Mouse (Mus musculus): ENCODE measurements around the gene Zfp36. TPM values are rescaled to one million over a fixed set of nuclear protein-coding genes. Genes with fewer than 3 reads are reported as not detected.

Zfp36 gene
- polyA plus RNA-seq, 1 experiment from 2014 or later: 7.4 TPM

DNA sequence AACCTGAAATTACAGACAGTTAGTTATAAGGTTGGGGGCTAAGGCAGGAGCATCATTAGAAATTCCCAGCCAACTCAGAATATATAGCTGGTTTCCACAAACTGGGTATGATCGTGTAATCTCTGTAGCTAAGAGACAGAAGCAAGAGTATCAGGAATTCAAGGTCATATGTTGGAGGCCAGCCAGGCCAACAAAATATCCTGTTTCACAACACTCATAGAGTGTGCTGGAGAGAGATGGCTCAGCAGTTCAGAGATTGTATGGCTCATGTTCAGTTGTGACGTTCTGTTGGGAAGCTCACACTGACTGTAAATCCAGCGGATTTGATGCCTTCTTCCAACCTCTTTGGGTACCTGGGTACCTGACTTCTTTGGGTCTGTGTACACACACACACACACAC lies 32.3 kb downstream of the Zfp36 start:
- no peak for ATAC-seq
- no peak overlapping the region for H3K27ac ChIP-seq
- H3K9me3 ChIP-seq (replicated peaks): no peaks in the 10 kb centered on the region
- peaks cover 14% of the 10 kb centered on the region for H3K36me3 ChIP-seq
- H3K4me1 ChIP-seq: peaks cover 35% of the 10 kb centered on the region
- no peak overlapping the region for H3K4me3 ChIP-seq
- no peaks in the 10 kb centered on the region for H3K27me3 ChIP-seq (replicated peaks)
- WGBS (ENCODE audit: insufficient replicate concordance): 65% methylated on average over 3 of the region's 3 CpGs
- H3K4me2 ChIP-seq: no peak overlapping the region
- no peak overlapping the region for H3K9ac ChIP-seq

DNA sequence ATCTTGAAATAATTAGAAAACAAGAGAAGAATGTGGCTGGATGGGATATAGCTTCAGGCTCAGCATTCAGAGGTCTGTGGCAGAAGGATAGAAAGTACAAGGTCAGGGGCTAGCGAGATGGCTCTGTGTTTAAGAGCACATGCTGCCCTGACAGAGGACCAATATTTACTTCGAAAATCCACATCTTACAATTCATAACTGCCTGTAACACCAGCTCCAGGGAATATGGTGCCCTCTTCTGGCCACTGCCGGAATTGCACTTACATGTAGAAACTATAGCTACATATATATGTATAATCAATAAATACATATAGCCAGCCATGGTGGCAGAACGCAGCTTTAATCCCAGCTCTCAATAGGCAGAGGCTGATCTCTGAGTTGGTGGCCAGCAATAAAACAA lies 35.4 kb downstream of the Zfp36 start:
- no peaks in the 10 kb centered on the region for H3K9me3 ChIP-seq (replicated peaks)
- WGBS (ENCODE audit: insufficient replicate concordance): 11% methylated on average over 4 of the region's 4 CpGs
- no peak for ATAC-seq
- no peak overlapping the region for H3K4me3 ChIP-seq
- peak overlapping the region; percentile 31; the same call in 1 of the 2 replicates for H3K9ac ChIP-seq
- H3K36me3 ChIP-seq: no peaks in the 10 kb centered on the region
- H3K27ac ChIP-seq: no peak overlapping the region
- no peak overlapping the region for H3K4me2 ChIP-seq
- H3K4me1 ChIP-seq: peaks cover 31% of the 10 kb centered on the region
- H3K27me3 ChIP-seq (replicated peaks): no peaks in the 10 kb centered on the region

DNA sequence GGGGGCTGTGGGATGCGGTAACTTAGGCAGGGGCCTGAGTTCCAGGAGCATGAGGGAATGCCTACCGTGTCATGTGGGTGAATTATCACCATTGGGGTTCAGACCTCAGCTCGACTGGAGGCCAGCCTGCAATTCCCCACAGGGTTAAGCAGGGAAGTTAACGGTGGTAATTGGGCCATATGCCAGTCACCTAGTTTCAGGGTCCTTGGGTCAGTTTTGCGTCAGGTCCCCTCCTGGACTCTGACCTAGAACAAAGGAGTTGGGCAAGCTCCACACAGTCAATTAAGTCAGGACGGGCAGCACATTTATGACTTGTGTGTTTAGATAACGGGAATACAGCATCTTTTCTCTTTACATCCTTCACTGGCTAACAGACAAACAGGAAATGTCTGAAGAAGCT lies 38.7 kb downstream of the Zfp36 start:
- WGBS (ENCODE audit: insufficient replicate concordance): 49% methylated on average over 7 of the region's 7 CpGs

DNA sequence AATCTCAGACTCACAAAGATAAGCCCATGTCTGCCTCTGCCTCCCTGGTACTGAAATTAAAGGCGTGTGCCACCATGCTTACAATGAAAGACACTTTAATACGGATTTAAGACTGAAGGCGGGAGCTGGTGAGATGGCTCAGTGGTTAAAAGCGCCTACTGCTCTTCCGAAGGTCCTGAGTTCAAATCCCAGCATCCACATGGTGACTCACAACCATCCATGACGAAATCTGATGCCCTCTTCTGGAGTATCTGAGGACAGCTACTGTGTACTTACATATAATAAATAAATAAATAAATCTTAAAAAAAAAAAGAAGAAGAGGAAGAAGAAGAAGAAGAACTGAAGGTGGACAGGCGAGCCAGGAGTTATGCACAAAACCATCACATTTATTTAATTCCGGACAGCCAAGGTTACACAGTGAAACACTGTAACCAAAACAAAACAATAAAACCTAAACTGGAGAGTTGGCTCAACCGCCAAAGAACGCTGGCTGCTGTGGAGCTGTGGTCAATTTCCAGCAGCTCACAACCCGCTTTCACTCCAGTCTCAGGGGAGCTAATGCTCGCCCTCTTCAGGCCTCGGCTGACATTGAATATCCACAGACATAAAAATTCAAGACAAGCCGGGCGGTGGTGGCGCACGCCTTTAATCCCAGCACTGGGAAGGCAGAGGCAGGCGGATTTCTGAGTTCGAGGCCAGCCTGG lies 40.7 kb downstream of the Zfp36 start:
- Histone ChIP-seq H3K9me3 (replicated peaks) (no peaks in the 10 kb centered on the region), H3K9ac (peak overlapping the region; percentile 65; the same call in 1 of the 2 replicates), H3K4me3 (peak overlapping the region; percentile 96), H3K4me2 (peak overlapping the region; percentile 89), H3K4me1 (peaks cover 47% of the 10 kb centered on the region), H3K27ac (peak overlapping the region; percentile 91), H3K36me3 (peaks cover 23% of the 10 kb centered on the region), H3K27me3 (replicated peaks) (no peaks in the 10 kb centered on the region)
- ATAC-seq: no peak; the same call in 1 of the 2 replicates
- 42% methylated on average over 19 of the region's 19 CpGs for WGBS (ENCODE audit: insufficient replicate concordance)

More for the DNA sequence above, 38.7 kb downstream of the Zfp36 start:
- H3K4me3 ChIP-seq: no peak overlapping the region
- no peaks in the 10 kb centered on the region for H3K27me3 ChIP-seq (replicated peaks)
- H3K9me3 ChIP-seq (replicated peaks): no peaks in the 10 kb centered on the region
- no peak overlapping the region for H3K27ac ChIP-seq
- H3K36me3 ChIP-seq: peaks cover 6% of the 10 kb centered on the region; the same call in 1 of the 2 replicates
- ATAC-seq: no peak
- H3K4me2 ChIP-seq: no peak overlapping the region
- no peak overlapping the region for H3K9ac ChIP-seq
- peaks cover 38% of the 10 kb centered on the region for H3K4me1 ChIP-seq

DNA sequence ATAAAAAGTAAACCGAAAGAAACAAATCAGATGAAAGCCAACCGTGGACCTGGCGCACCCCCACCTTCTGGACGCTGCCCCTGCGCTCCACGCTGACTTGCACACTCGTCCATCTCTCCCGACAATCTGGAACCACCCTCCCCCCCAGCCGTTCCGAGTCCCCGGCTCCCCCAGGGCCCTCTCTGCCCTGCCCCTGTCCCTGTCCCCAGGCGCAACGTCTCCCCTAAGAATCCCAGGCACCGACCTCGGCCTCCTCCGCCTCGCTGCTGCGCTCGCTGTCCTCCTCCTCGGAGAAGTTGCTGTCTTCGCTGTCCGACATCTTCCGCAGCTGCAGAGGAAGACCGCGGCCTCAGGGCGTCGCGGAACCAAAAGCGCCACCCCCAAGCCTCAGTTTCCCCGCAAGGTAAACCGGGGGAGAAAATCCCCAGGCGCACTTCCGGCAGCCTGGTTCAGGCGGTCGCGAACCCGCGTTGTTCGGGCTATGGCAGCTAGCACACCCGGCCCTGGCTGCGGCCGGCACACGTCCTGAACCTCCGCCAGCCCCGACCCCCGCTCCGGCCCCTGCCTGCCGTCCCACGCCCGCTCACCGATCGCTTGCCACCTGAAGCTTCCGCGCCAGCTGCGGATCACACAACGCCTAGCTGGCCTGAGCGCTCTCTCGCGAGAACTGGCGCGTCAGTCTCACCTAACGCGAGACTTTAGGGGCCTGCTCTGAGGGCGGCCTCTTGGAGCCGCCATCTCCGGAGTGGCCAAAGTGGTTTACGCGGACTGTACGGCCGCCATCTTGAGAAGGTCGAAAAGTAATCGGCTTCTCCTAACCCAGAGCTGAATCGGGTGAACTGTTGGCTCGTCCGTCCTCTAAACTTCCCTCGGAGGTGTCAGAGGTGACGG lies 41.7 kb downstream of the Zfp36 start, which contains the start of gene Supt5:
Supt5 (minus strand) TSS at position 639 of the 891 bp plus-strand sequence.
- H3K27me3 ChIP-seq (replicated peaks): no peaks in the 10 kb centered on the region
- peak within 1 kb of the TSS; percentile 89 for H3K4me2 ChIP-seq
- H3K9ac ChIP-seq: peak within 1 kb of the TSS; percentile 89
- H3K9me3 ChIP-seq (replicated peaks): no peaks in the 10 kb centered on the region
- WGBS (ENCODE audit: insufficient replicate concordance): 1% methylated on average over 77 of the region's 77 CpGs
- peak within 1 kb of the TSS; percentile 91 for H3K27ac ChIP-seq
- ATAC-seq: peak; percentile 97
- peak within 1 kb of the TSS; percentile 96 for H3K4me3 ChIP-seq
- peaks cover 46% of the 10 kb centered on the region for H3K4me1 ChIP-seq
- H3K36me3 ChIP-seq: peaks cover 31% of the 10 kb centered on the region

DNA sequence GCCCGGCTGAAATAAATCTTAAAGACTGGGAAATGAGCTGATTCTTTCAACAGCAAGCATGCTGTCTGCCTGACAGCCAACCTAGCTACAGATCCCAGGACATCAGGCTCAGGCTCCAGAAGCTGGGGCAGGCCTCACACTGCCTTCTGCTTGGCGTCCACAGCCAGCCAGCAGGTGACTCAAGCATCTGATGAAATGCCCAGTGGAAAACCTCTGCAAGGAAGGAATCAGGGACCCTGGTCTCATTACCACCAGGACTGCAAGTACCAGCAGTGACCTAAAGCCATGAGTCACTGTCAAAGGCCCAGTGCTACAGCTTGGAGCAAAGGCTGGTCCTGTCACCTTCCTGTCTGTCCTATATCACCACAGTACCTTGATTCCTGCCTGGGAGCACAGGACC lies 44.6 kb downstream of the Zfp36 start:
- H3K9me3 ChIP-seq (replicated peaks): no peaks in the 10 kb centered on the region
- WGBS (ENCODE audit: insufficient replicate concordance): 83% methylated on average over 2 of the region's 2 CpGs

DNA sequence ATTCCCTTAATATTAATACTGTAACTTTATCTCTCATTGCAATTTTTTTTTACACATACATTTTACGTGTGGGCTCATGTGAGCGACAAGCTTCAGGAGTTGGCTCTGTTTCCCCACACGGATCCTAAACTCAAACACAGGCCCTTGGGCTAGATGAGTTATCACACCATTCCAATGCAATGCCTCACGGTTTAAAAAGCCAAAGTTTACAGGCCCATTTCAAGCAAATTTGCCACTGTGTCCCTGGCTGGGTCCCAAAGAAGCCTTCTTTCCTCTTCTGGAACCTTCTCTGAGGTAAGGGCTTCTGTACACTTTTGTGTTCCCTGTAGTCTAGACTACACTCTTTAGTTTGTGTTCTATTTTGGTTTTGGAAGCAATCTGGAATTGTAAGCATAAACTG lies 45.5 kb downstream of the Zfp36 start:
- Histone ChIP-seq H3K9ac (no peak overlapping the region), H3K9me3 (replicated peaks) (no peaks in the 10 kb centered on the region), H3K27me3 (replicated peaks) (no peaks in the 10 kb centered on the region), H3K27ac (no peak overlapping the region), H3K4me2 (no peak overlapping the region), H3K36me3 (peaks cover 68% of the 10 kb centered on the region), H3K4me3 (no peak overlapping the region), H3K4me1 (peaks cover 31% of the 10 kb centered on the region)
- 78% methylated on average over 4 of the region's 4 CpGs for WGBS (ENCODE audit: insufficient replicate concordance)
- ATAC-seq: no peak

More for the DNA sequence above, 44.6 kb downstream of the Zfp36 start:
- Histone ChIP-seq H3K36me3 (peaks cover 58% of the 10 kb centered on the region), H3K9ac (no peak overlapping the region), H3K27ac (no peak overlapping the region), H3K4me1 (peaks cover 35% of the 10 kb centered on the region), H3K4me3 (no peak overlapping the region), H3K27me3 (replicated peaks) (no peaks in the 10 kb centered on the region), H3K4me2 (no peak overlapping the region)
- ATAC-seq: no peak

DNA sequence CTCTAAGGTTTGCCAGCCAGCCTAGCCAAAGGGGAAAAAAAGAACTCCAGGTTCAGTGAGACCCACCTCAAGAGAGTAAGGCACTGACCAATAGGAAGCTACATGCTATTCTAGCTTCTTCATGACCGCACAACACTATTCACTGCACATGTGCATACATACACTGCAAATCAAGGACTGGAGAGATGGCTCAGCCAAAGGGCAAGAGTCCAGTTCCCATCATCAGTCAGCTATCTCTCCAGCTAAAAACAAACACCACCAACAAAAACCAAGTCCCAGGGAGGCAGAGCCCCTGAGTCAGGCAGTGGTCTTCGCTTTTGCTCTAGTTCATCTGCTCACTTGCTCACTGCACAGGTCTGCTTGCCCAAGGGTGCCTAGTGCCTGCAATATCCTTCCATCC lies 51.8 kb downstream of the Zfp36 start:
- Histone ChIP-seq H3K4me2 (no peak overlapping the region), H3K9me3 (replicated peaks) (no peaks in the 10 kb centered on the region), H3K4me3 (no peak overlapping the region), H3K36me3 (peaks cover 99% of the 10 kb centered on the region), H3K4me1 (no peaks in the 10 kb centered on the region; the same call in 1 of the 2 replicates), H3K27me3 (replicated peaks) (no peaks in the 10 kb centered on the region), H3K27ac (no peak overlapping the region), H3K9ac (no peak overlapping the region)
- ATAC-seq: no peak
- 92% methylated on average over 2 of the region's 2 CpGs for WGBS (ENCODE audit: insufficient replicate concordance)

Other genes with a start within 250 kb of the Zfp36 start
- gene Fbl, start 210.5 kb downstream of the Zfp36 start, polyA plus RNA-seq (2016; fragmentation: Nextera tagmentation; extraction: Ambion mirVana): 150 and 152 TPM in 2 replicates
- gene Dyrk1b, start 200.8 kb downstream of the Zfp36 start, polyA plus RNA-seq (2016; fragmentation: Nextera tagmentation; extraction: Ambion mirVana): 2.8 and 3.1 TPM in 2 replicates
- gene Eid2, start 112.4 kb downstream of the Zfp36 start, polyA plus RNA-seq (2016; fragmentation: Nextera tagmentation; extraction: Ambion mirVana): 4.6 and 5.4 TPM in 2 replicates
- 3.6 and 3.7 TPM in 2 replicates for gene Eid2b, start 102.5 kb downstream of the Zfp36 start, polyA plus RNA-seq (2016; fragmentation: Nextera tagmentation; extraction: Ambion mirVana)
- gene Selenov, start 89.1 kb downstream of the Zfp36 start, polyA plus RNA-seq (2016; fragmentation: Nextera tagmentation; extraction: Ambion mirVana): not detected in 2 replicates
- 0.10 and 0.31 TPM in 2 replicates for gene Dll3, start 78.0 kb downstream of the Zfp36 start, polyA plus RNA-seq (2016; fragmentation: Nextera tagmentation; extraction: Ambion mirVana)
- gene Timm50, start 68.2 kb downstream of the Zfp36 start, polyA plus RNA-seq (2016; fragmentation: Nextera tagmentation; extraction: Ambion mirVana): 137 and 146 TPM in 2 replicates
- 54.0 TPM in 2 replicates for gene Supt5, start 41.5 kb downstream of the Zfp36 start, polyA plus RNA-seq (2016; fragmentation: Nextera tagmentation; extraction: Ambion mirVana)
- gene Rps16, start 29.6 kb downstream of the Zfp36 start, polyA plus RNA-seq (2016; fragmentation: Nextera tagmentation; extraction: Ambion mirVana): 986 and 994 TPM in 2 replicates
- gene Plekhg2, start 7.7 kb downstream of the Zfp36 start, polyA plus RNA-seq (2016; fragmentation: Nextera tagmentation; extraction: Ambion mirVana): 13.7 and 14.4 TPM in 2 replicates
- 35.1 and 36.8 TPM in 2 replicates for gene Med29, start 12.5 kb upstream of the Zfp36 start, polyA plus RNA-seq (2016; fragmentation: Nextera tagmentation; extraction: Ambion mirVana)
- gene Paf1, start 12.7 kb upstream of the Zfp36 start, polyA plus RNA-seq (2016; fragmentation: Nextera tagmentation; extraction: Ambion mirVana): 36.5 and 42.4 TPM in 2 replicates
- 41.0 and 41.3 TPM in 2 replicates for gene Gmfg, start 57.2 kb upstream of the Zfp36 start, polyA plus RNA-seq (2016; fragmentation: Nextera tagmentation; extraction: Ambion mirVana)
- 1.3 and 1.5 TPM in 2 replicates for gene Lrfn1, start 71.7 kb upstream of the Zfp36 start, polyA plus RNA-seq (2016; fragmentation: Nextera tagmentation; extraction: Ambion mirVana)
- not detected in 2 replicates for gene Ifnl2, start 130.2 kb upstream of the Zfp36 start, polyA plus RNA-seq (2016; fragmentation: Nextera tagmentation; extraction: Ambion mirVana)
- not detected in 2 replicates for gene Ifnl3, start 142.6 kb upstream of the Zfp36 start, polyA plus RNA-seq (2016; fragmentation: Nextera tagmentation; extraction: Ambion mirVana)
- gene Sycn, start 160.6 kb upstream of the Zfp36 start, polyA plus RNA-seq (2016; fragmentation: Nextera tagmentation; extraction: Ambion mirVana): not detected in 2 replicates
- gene Nccrp1, start 167.0 kb upstream of the Zfp36 start, polyA plus RNA-seq (2016; fragmentation: Nextera tagmentation; extraction: Ambion mirVana): not detected in 2 replicates
- 10.0 and 12.5 TPM in 2 replicates for gene Samd4b, start 217.9 kb upstream of the Zfp36 start, polyA plus RNA-seq (2016; fragmentation: Nextera tagmentation; extraction: Ambion mirVana)
- gene Pak4, start 217.9 kb upstream of the Zfp36 start, polyA plus RNA-seq (2016; fragmentation: Nextera tagmentation; extraction: Ambion mirVana): 24.3 and 24.6 TPM in 2 replicates